Mouse (Mus musculus): ENCODE measurements at regions not wholly inside any gene's neighbourhood (a gene's known extent, or its start where the extent isn't known, plus 50 kb on each side); places are given as distances from the start of the nearest gene placed in this dataset.

- H3K9ac ChIP-seq: no peak overlapping the region
- WGBS: 59% methylated on average over 11 of the region's 11 CpGs
These were observed 132.8 kb downstream of the Ets2 start for GRCm38 (mm10) chr16:95834556-95835288.

GRCm38 (mm10) chr16:95833455-95833854 is 131.6 kb downstream of the Ets2 start:
- Histone ChIP-seq H3K4me3 (no peak overlapping the region), H3K27ac (0 out of 2 replicates have a peak overlapping the region, but pooled peaks have one; percentile 6), H3K36me3 (no peaks in the 10 kb centered on the region), H3K27me3 (no peaks in the 10 kb centered on the region), H3K4me1 (replicated peaks) (peaks cover 37% of the 10 kb centered on the region), H3K4me2 (no peak overlapping the region), H3K9ac (no peak overlapping the region), H3K9me3 (no peaks in the 10 kb centered on the region)
- ATAC-seq (ENCODE audit: low FRiP score): no peak
- 66% methylated on average over 10 of the region's 10 CpGs for WGBS

More at GRCm38 (mm10) chr16:95834556-95835288, 132.8 kb downstream of the Ets2 start:
- H3K4me1 ChIP-seq (replicated peaks): peaks cover 37% of the 10 kb centered on the region
- ATAC-seq (ENCODE audit: low FRiP score): no peak
- H3K36me3 ChIP-seq: no peaks in the 10 kb centered on the region
- H3K4me2 ChIP-seq: no peak overlapping the region
- no peaks in the 10 kb centered on the region for H3K27me3 ChIP-seq
- no peaks in the 10 kb centered on the region for H3K9me3 ChIP-seq
- no peak overlapping the region for H3K27ac ChIP-seq
- H3K4me3 ChIP-seq: no peak overlapping the region

GRCm38 (mm10) chr16:95832346-95832739 is 130.5 kb downstream of the Ets2 start:
- peaks cover 37% of the 10 kb centered on the region for H3K4me1 ChIP-seq (replicated peaks)
- ATAC-seq (ENCODE audit: low FRiP score): peak; percentile 47; the same call in 1 of the 2 replicates
- H3K9ac ChIP-seq: 0 out of 2 replicates have a peak overlapping the region, but pooled peaks have one; percentile 30
- 46% methylated on average over 9 of the region's 9 CpGs for WGBS
- H3K27ac ChIP-seq: peak overlapping the region; percentile 30; the same call in 1 of the 2 replicates
- H3K4me3 ChIP-seq: no peak overlapping the region
- no peaks in the 10 kb centered on the region for H3K27me3 ChIP-seq
- no peaks in the 10 kb centered on the region for H3K9me3 ChIP-seq
- H3K4me2 ChIP-seq: no peak overlapping the region
- no peaks in the 10 kb centered on the region for H3K36me3 ChIP-seq

GRCm38 (mm10) chr16:95831566-95832345 is 129.9 kb downstream of the Ets2 start:
- H3K27me3 ChIP-seq: no peaks in the 10 kb centered on the region
- H3K27ac ChIP-seq: peak overlapping the region; percentile 30; the same call in 1 of the 2 replicates
- no peak overlapping the region for H3K4me2 ChIP-seq
- H3K4me1 ChIP-seq (replicated peaks): peaks cover 37% of the 10 kb centered on the region
- WGBS: 34% methylated on average over 11 of the region's 11 CpGs
- peak overlapping the region; percentile 30; the same call in 1 of the 2 replicates for H3K9ac ChIP-seq
- peak; percentile 69 for ATAC-seq (ENCODE audit: low FRiP score)
- H3K4me3 ChIP-seq: no peak overlapping the region
- no peaks in the 10 kb centered on the region for H3K36me3 ChIP-seq
- H3K9me3 ChIP-seq: no peaks in the 10 kb centered on the region

GRCm38 (mm10) chr16:95827402-95827737 is 125.5 kb downstream of the Ets2 start:
- Histone ChIP-seq H3K27me3 (no peaks in the 10 kb centered on the region), H3K9ac (no peak overlapping the region), H3K27ac (no peak overlapping the region), H3K4me3 (no peak overlapping the region), H3K36me3 (no peaks in the 10 kb centered on the region), H3K4me2 (no peak overlapping the region), H3K4me1 (replicated peaks) (peaks cover 26% of the 10 kb centered on the region), H3K9me3 (no peaks in the 10 kb centered on the region)
- ATAC-seq (ENCODE audit: low FRiP score): no peak
- WGBS: 85% methylated on average over 6 of the region's 6 CpGs

GRCm38 (mm10) chr16:95826681-95827401 is 125.0 kb downstream of the Ets2 start:
- Histone ChIP-seq H3K27me3 (no peaks in the 10 kb centered on the region), H3K9ac (no peak overlapping the region), H3K36me3 (no peaks in the 10 kb centered on the region), H3K9me3 (no peaks in the 10 kb centered on the region), H3K27ac (no peak overlapping the region), H3K4me2 (no peak overlapping the region), H3K4me1 (replicated peaks) (peaks cover 20% of the 10 kb centered on the region), H3K4me3 (no peak overlapping the region)
- no peak for ATAC-seq (ENCODE audit: low FRiP score)
- 81% methylated on average over 5 of the region's 5 CpGs for WGBS

GRCm38 (mm10) chr16:95825723-95826122 is 123.8 kb downstream of the Ets2 start:
- no peak overlapping the region for H3K9ac ChIP-seq
- peaks cover 13% of the 10 kb centered on the region for H3K4me1 ChIP-seq (replicated peaks)
- no peaks in the 10 kb centered on the region for H3K36me3 ChIP-seq
- H3K4me2 ChIP-seq: no peak overlapping the region
- no peaks in the 10 kb centered on the region for H3K27me3 ChIP-seq
- ATAC-seq (ENCODE audit: low FRiP score): no peak
- no peaks in the 10 kb centered on the region for H3K9me3 ChIP-seq
- H3K4me3 ChIP-seq: no peak overlapping the region
- 55% methylated on average over 5 of the region's 5 CpGs for WGBS
- H3K27ac ChIP-seq: no peak overlapping the region

- ATAC-seq (ENCODE audit: low FRiP score): no peak
- WGBS: 30% methylated on average over 7 of the region's 7 CpGs
- H3K4me3 ChIP-seq: no peak overlapping the region
- H3K4me2 ChIP-seq: no peak overlapping the region
- H3K9ac ChIP-seq: no peak overlapping the region
- H3K27ac ChIP-seq: peak overlapping the region; percentile 44; the same call in 1 of the 2 replicates
- peaks cover 13% of the 10 kb centered on the region for H3K4me1 ChIP-seq (replicated peaks)
- H3K9me3 ChIP-seq: no peaks in the 10 kb centered on the region
- no peaks in the 10 kb centered on the region for H3K36me3 ChIP-seq
- no peaks in the 10 kb centered on the region for H3K27me3 ChIP-seq
These were observed 123.1 kb downstream of the Ets2 start for GRCm38 (mm10) chr16:95824720-95825534.

GRCm38 (mm10) chr16:95823803-95824202 is 121.9 kb downstream of the Ets2 start:
- H3K27ac ChIP-seq: no peak overlapping the region
- no peak overlapping the region for H3K4me2 ChIP-seq
- no peak for ATAC-seq (ENCODE audit: low FRiP score)
- H3K27me3 ChIP-seq: no peaks in the 10 kb centered on the region
- no peak overlapping the region for H3K9ac ChIP-seq
- no peak overlapping the region for H3K4me3 ChIP-seq
- 66% methylated on average over 6 of the region's 6 CpGs for whole genome bisulfite sequencing
- H3K36me3 ChIP-seq: no peaks in the 10 kb centered on the region
- peaks cover 13% of the 10 kb centered on the region for H3K4me1 ChIP-seq (replicated peaks)
- no peaks in the 10 kb centered on the region for H3K9me3 ChIP-seq

- WGBS: 95% methylated on average over 7 of the region's 7 CpGs
- ATAC-seq (ENCODE audit: low FRiP score): no peak
These were observed 119.2 kb downstream of the Ets2 start for GRCm38 (mm10) chr16:95821080-95821479.

GRCm38 (mm10) chr16:95820606-95821005 is 118.7 kb downstream of the Ets2 start:
- H3K36me3 ChIP-seq: no peaks in the 10 kb centered on the region
- H3K4me3 ChIP-seq: no peak overlapping the region
- H3K4me1 ChIP-seq (replicated peaks): peaks cover 9% of the 10 kb centered on the region
- WGBS: 89% methylated on average over 8 of the region's 8 CpGs
- no peak overlapping the region for H3K27ac ChIP-seq
- no peak overlapping the region for H3K4me2 ChIP-seq
- no peak overlapping the region for H3K9ac ChIP-seq
- no peaks in the 10 kb centered on the region for H3K9me3 ChIP-seq
- no peaks in the 10 kb centered on the region for H3K27me3 ChIP-seq
- no peak for ATAC-seq (ENCODE audit: low FRiP score)

More at GRCm38 (mm10) chr16:95821080-95821479, 119.2 kb downstream of the Ets2 start:
- no peak overlapping the region for H3K4me3 ChIP-seq
- H3K27me3 ChIP-seq: no peaks in the 10 kb centered on the region
- H3K9ac ChIP-seq: no peak overlapping the region
- no peak overlapping the region for H3K27ac ChIP-seq
- H3K36me3 ChIP-seq: no peaks in the 10 kb centered on the region
- no peak overlapping the region for H3K4me2 ChIP-seq
- peaks cover 13% of the 10 kb centered on the region for H3K4me1 ChIP-seq (replicated peaks)
- H3K9me3 ChIP-seq: no peaks in the 10 kb centered on the region
